Mouse (Mus musculus) adrenal gland, postnatal 25 days (tissue): Measurements from ENCODE around the gene Cttnbp2. TPM values are rescaled to one million over a fixed set of nuclear protein-coding genes. Genes with fewer than 3 reads are reported as not detected.

Experiments
- DNase-seq: peaks from one replicate; pipeline ENCODE4 v3.0.0; 2021; ENCODE audit warnings: mixed read lengths
- long read RNA-seq: library from polyadenylated mRNA; stranded (forward); transcript quantifications from one replicate; pipeline ENCODE4 v2.0.0, GENCODE M21; 2021
- total RNA-seq: library from RNA; stranded (reverse); gene quantifications from 2 replicates; pipeline ENCODE4 v1.2.3, GENCODE M21; 2021

Gene Cttnbp2
- total RNA-seq, result 88.7 and 111 TPM in 2 replicates
- long read RNA-seq, full-length matches to known transcripts, result 10 of 37 reads
- long read RNA-seq, partial matches to known transcripts, result 12 of 37 reads
- long read RNA-seq, other reads (novel, unspliced or antisense), result 15 of 37 reads

- peak; percentile 83 for DNase-seq
Observed at GRCm38 (mm10) chr6:18514480-18515352, at the start of gene Cttnbp2. Cttnbp2 (minus strand) TSS chr6:18514843.

- DNase-seq, result no peak
Observed at GRCm38 (mm10) chr6:18559019-18559418, 44.4 kb upstream of the Cttnbp2 start.

- DNase-seq, result no peak
Observed at GRCm38 (mm10) chr6:18547516-18548465, 33.1 kb upstream of the Cttnbp2 start.

- no peak for DNase-seq
Observed at GRCm38 (mm10) chr6:18543878-18544277, 29.2 kb upstream of the Cttnbp2 start.

- no peak for DNase-seq
Observed at GRCm38 (mm10) chr6:18540396-18540795, 25.8 kb upstream of the Cttnbp2 start.

- DNase-seq, result no peak
Observed at GRCm38 (mm10) chr6:18530394-18530793, 15.8 kb upstream of the Cttnbp2 start.

GRCm38 (mm10) chr6:18517626-18518025 lies 3.0 kb upstream of the Cttnbp2 start:
- no peak for DNase-seq

GRCm38 (mm10) chr6:18513611-18514473 lies 801 bp downstream of the Cttnbp2 start:
- DNase-seq, result peak; percentile 32

GRCm38 (mm10) chr6:18511886-18512285 lies 2.8 kb downstream of the Cttnbp2 start:
- no peak for DNase-seq

GRCm38 (mm10) chr6:18508036-18508435 lies 6.6 kb downstream of the Cttnbp2 start:
- DNase-seq, result no peak

GRCm38 (mm10) chr6:18499833-18500232 lies 14.8 kb downstream of the Cttnbp2 start:
- DNase-seq, result no peak

GRCm38 (mm10) chr6:18492977-18493376 lies 21.7 kb downstream of the Cttnbp2 start:
- no peak for DNase-seq

- DNase-seq, result no peak
Observed at GRCm38 (mm10) chr6:18492248-18492901, 22.3 kb downstream of the Cttnbp2 start.

GRCm38 (mm10) chr6:18485087-18485486 lies 29.6 kb downstream of the Cttnbp2 start:
- no peak for DNase-seq

GRCm38 (mm10) chr6:18484061-18484460 lies 30.6 kb downstream of the Cttnbp2 start:
- no peak for DNase-seq

- no peak for DNase-seq
Observed at GRCm38 (mm10) chr6:18482546-18482945, 32.1 kb downstream of the Cttnbp2 start.

- no peak for DNase-seq
Observed at GRCm38 (mm10) chr6:18481781-18482180, 32.9 kb downstream of the Cttnbp2 start.

GRCm38 (mm10) chr6:18477313-18477930 lies 37.2 kb downstream of the Cttnbp2 start:
- DNase-seq, result no peak

- no peak for DNase-seq
Observed at GRCm38 (mm10) chr6:18474983-18475382, 39.7 kb downstream of the Cttnbp2 start.

GRCm38 (mm10) chr6:18474541-18474940 lies 40.1 kb downstream of the Cttnbp2 start:
- no peak for DNase-seq

- DNase-seq, result no peak
Observed at GRCm38 (mm10) chr6:18469206-18469605, 45.4 kb downstream of the Cttnbp2 start.
